27 mouse cellular contexts compared by ENCODE assay signal in the genomic region with DNA sequence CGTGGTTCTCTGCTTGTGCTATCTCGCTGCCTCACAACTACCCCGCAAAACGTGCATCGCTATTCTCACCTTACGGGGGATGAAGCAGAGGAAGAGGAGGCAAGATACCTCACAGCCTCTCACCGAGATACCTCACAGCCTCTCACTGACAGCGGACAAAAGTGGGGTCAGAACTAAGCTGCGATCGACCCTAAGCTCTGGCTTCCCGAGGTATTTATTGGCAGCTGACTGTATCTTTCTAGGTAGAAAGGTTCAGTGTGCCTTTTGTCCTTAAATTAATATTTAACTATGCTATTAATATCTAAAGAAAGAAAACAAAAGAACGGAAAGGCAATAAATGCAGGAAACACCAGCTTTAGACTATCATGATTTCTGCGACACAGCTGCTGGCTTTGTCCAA.
"Had no signal": no experiment of that assay in that cellular context is flagged by ENCODE, and none has a peak within 500 bp of the region (broad histone marks: within the 10 kb centered on the region; RNA-seq: fewer than 3 reads in every experiment).

No protein-coding gene starts in this region.

- H3K9ac ChIP-seq: heart, embryonic 13.5 days; heart, embryonic 15.5 days; hindbrain, embryonic 12.5 days; hindbrain, embryonic 14.5 days; kidney, embryonic 15.5 days; limb, embryonic 13.5 days; limb, embryonic 15.5 days; liver, embryonic 12.5 days; liver, embryonic 14.5 days had no signal

- H3K4me2 ChIP-seq: heart, embryonic 11.5 days; heart, embryonic 13.5 days; heart, embryonic 15.5 days; hindbrain, embryonic 12.5 days; hindbrain, embryonic 14.5 days; kidney, embryonic 15.5 days; limb, embryonic 13.5 days; limb, embryonic 15.5 days; liver, embryonic 12.5 days had no signal

- H3K27ac ChIP-seq: heart, embryonic 13.5 days; heart, embryonic 15.5 days; hindbrain, embryonic 10.5 days; hindbrain, embryonic 12.5 days; hindbrain, embryonic 14.5 days; kidney, embryonic 15.5 days; kidney, postnatal 0 days; limb, embryonic 13.5 days; limb, embryonic 15.5 days; liver, embryonic 12.5 days; liver, embryonic 14.5 days had no signal

- H3K27me3 ChIP-seq: heart, embryonic 13.5 days; heart, embryonic 15.5 days; kidney, embryonic 15.5 days; limb, embryonic 13.5 days; limb, embryonic 15.5 days; liver, embryonic 12.5 days had no signal

- H3K9me3 ChIP-seq: heart, embryonic 13.5 days; heart, embryonic 15.5 days; hindbrain, embryonic 10.5 days; hindbrain, embryonic 12.5 days; kidney, embryonic 15.5 days; limb, embryonic 13.5 days; limb, embryonic 15.5 days; liver, embryonic 12.5 days had no signal

- H3K4me3 ChIP-seq: heart, embryonic 13.5 days; heart, embryonic 15.5 days; hindbrain, embryonic 10.5 days; hindbrain, embryonic 12.5 days; kidney, embryonic 15.5 days; limb, embryonic 13.5 days; limb, embryonic 15.5 days; liver, embryonic 12.5 days had no signal

- ATAC-seq: hindbrain, embryonic 16.5 days; inflammation-experienced regulatory T-cells, adult 6 months; liver, embryonic 12.5 days had no signal

- H3K4me1 ChIP-seq: kidney, embryonic 15.5 days; limb, embryonic 15.5 days; liver, embryonic 12.5 days had no signal

- DNase-seq: gastrocnemius, postnatal 14 days; gastrocnemius, postnatal 36 days; heart, adult 18-20 months; heart, postnatal 14 days; heart, postnatal 4 days; kidney, adult 11 months; kidney, adult 2 months; kidney, adult 9 months; kidney, postnatal 14 days; kidney, postnatal 36 days; layer of hippocampus, adult 9-11 months; layer of hippocampus, postnatal 36 days; left cerebral cortex, postnatal 4 days had no signal
